Mouse (Mus musculus): ENCODE data around the gene Hfe.

- TF ChIP-seq POLR2A (IDR thresholded peaks at IDR 0.05; ENCODE audit: borderline replicate concordance, low read depth, low read length) (no peak), CTCF (IDR thresholded peaks at IDR 0.05; ENCODE audit: low read depth, low read length) (no peak)
Measured at GRCm38 (mm10) chr13:23729192-23729525, 18.5 kb upstream of the Hfe start.
